Mouse (Mus musculus): ENCODE measurements at regions not wholly inside any gene's neighbourhood (a gene's known extent, or its start where the extent isn't known, plus 50 kb on each side); places are given as distances from the start of the nearest gene placed in this dataset.
A peak's percentile ranks its signal among the peaks of the same experiment; 100 is the strongest.

- DNase-seq, result no peak
- intact Hi-C loops (cut with DNase I), result no loop called here
Observed at GRCm38 (mm10) chr8:32958331-32958730, 470.2 kb upstream of the 5930422O12Rik start.

GRCm38 (mm10) chr8:32958855-32959254 lies 469.7 kb upstream of the 5930422O12Rik start:
- DNase-seq, result no peak
- intact Hi-C loops (cut with DNase I), result no loop called here

GRCm38 (mm10) chr8:32959326-32960064 lies 469.0 kb upstream of the 5930422O12Rik start:
- intact Hi-C loops (cut with DNase I), result no loop called here
- no peak for DNase-seq

GRCm38 (mm10) chr8:32990216-32990615 lies 438.3 kb upstream of the 5930422O12Rik start:
- DNase-seq, result no peak
- intact Hi-C loops (cut with DNase I), result no loop called here

- DNase-seq, result no peak
- intact Hi-C loops (cut with DNase I), result no loop called here
Observed at GRCm38 (mm10) chr8:33003967-33004564, 424.4 kb upstream of the 5930422O12Rik start.

GRCm38 (mm10) chr8:33004570-33004969 lies 423.9 kb upstream of the 5930422O12Rik start:
- intact Hi-C loops (cut with DNase I), result no loop called here
- no peak for DNase-seq

- intact Hi-C loops (cut with DNase I), result no loop called here
- DNase-seq, result no peak
Observed at GRCm38 (mm10) chr8:33010106-33010505, 418.4 kb upstream of the 5930422O12Rik start.

- intact Hi-C loops (cut with DNase I), result no loop called here
- DNase-seq, result no peak
Observed at GRCm38 (mm10) chr8:33012784-33013183, 415.7 kb upstream of the 5930422O12Rik start.

GRCm38 (mm10) chr8:33015861-33016260 lies 412.6 kb upstream of the 5930422O12Rik start:
- intact Hi-C loops (cut with DNase I), result no loop called here
- DNase-seq, result no peak

GRCm38 (mm10) chr8:33026973-33027372 lies 401.5 kb upstream of the 5930422O12Rik start:
- DNase-seq, result no peak
- intact Hi-C loops (cut with DNase I), result no loop called here

GRCm38 (mm10) chr8:33029453-33029852 lies 399.1 kb upstream of the 5930422O12Rik start:
- intact Hi-C loops (cut with DNase I), result no loop called here
- DNase-seq, result no peak

GRCm38 (mm10) chr8:33052017-33052416 lies 376.5 kb upstream of the 5930422O12Rik start:
- intact Hi-C loops (cut with DNase I), result no loop called here
- DNase-seq, result no peak

- no peak for DNase-seq
Observed at GRCm38 (mm10) chr8:33065566-33065965, 362.9 kb upstream of the 5930422O12Rik start.

GRCm38 (mm10) chr8:33066168-33066567 lies 362.3 kb upstream of the 5930422O12Rik start:
- intact Hi-C loops (cut with DNase I), result no loop called here
- DNase-seq, result no peak

More at GRCm38 (mm10) chr8:33065566-33065965, 362.9 kb upstream of the 5930422O12Rik start:
- intact Hi-C loops (cut with DNase I), result no loop called here

GRCm38 (mm10) chr8:33067453-33068039 lies 361.0 kb upstream of the 5930422O12Rik start:
- DNase-seq, result no peak
- intact Hi-C loops (cut with DNase I), result no loop called here

- DNase-seq, result no peak
- intact Hi-C loops (cut with DNase I), result no loop called here
Observed at GRCm38 (mm10) chr8:33068468-33068867, 360.0 kb upstream of the 5930422O12Rik start.

GRCm38 (mm10) chr8:33075186-33075585 lies 353.3 kb upstream of the 5930422O12Rik start:
- intact Hi-C loops (cut with DNase I), result no loop called here
- DNase-seq, result no peak

- DNase-seq, result no peak
- intact Hi-C loops (cut with DNase I), result no loop called here
Observed at GRCm38 (mm10) chr8:33076253-33076652, 352.3 kb upstream of the 5930422O12Rik start.

- intact Hi-C loops (cut with DNase I), result no loop called here
- DNase-seq, result peak in 1 of 2 experiments; percentile 4
Observed at GRCm38 (mm10) chr8:33078125-33078524, 350.4 kb upstream of the 5930422O12Rik start.

- no peak for DNase-seq
- intact Hi-C loops (cut with DNase I), result no loop called here
Observed at GRCm38 (mm10) chr8:33079867-33080585, 348.5 kb upstream of the 5930422O12Rik start.

- intact Hi-C loops (cut with DNase I), result no loop called here
- DNase-seq, result no peak
Observed at GRCm38 (mm10) chr8:33081941-33082340, 346.6 kb upstream of the 5930422O12Rik start.
